Mouse (Mus musculus) small intestine, adult 10 weeks (tissue): ENCODE data around the gene Hmx2. TPM values are rescaled to one million over a fixed set of nuclear protein-coding genes. Genes with fewer than 3 reads are reported as not detected.

Experiments used
- polyA plus RNA-seq: library from polyadenylated mRNA; stranded (reverse); fragments of 350-450 nt; fragmentation: Illumina TruSeq; extraction: RNeasy Lipid Tissue Mini Kit (QIAGEN cat#74804); gene quantifications from one replicate; pipeline ENCODE4 v1.2.3, GENCODE M21; 2014; ENCODE audit warnings: low replicate concordance

Hmx2 gene
- polyA plus RNA-seq = 0.11 TPM

GRCm38 (mm10) chr7:131548473-131548872, at the start of gene Hmx2:
TSS of gene Hmx2 (plus strand) at chr7:131548773.

GRCm38 (mm10) chr7:131542115-131542871, 6.3 kb upstream of the Hmx2 start, which contains the start of gene Hmx3:
TSS of gene Hmx3 (plus strand) at chr7:131542867.

GRCm38 (mm10) chr7:131559986-131560696, 11.6 kb downstream of the Hmx2 start, which contains the start of gene Bub3:
TSS of gene Bub3 (plus strand) at chr7:131560222.

Other genes with a start within 250 kb of the Hmx2 start
- gene Cuzd1, start 226.5 kb upstream of the Hmx2 start, polyA plus RNA-seq = 18.7 TPM
- gene Fam24b, start 219.3 kb upstream of the Hmx2 start, polyA plus RNA-seq = not detected
- gene Fam24a, start 214.9 kb upstream of the Hmx2 start, polyA plus RNA-seq = not detected
- gene 2310057M21Rik, start 186.0 kb upstream of the Hmx2 start, polyA plus RNA-seq = 3.5 TPM
- gene Pstk, start 177.6 kb upstream of the Hmx2 start, polyA plus RNA-seq = 42.2 TPM
- 26.7 TPM for gene Ikzf5, start 138.3 kb upstream of the Hmx2 start, polyA plus RNA-seq
- 76.3 TPM for gene Acadsb, start 138.2 kb upstream of the Hmx2 start, polyA plus RNA-seq
- gene Hmx3, start 5.9 kb upstream of the Hmx2 start, polyA plus RNA-seq = not detected
- 14.4 TPM for gene Bub3, start 11.4 kb downstream of the Hmx2 start, polyA plus RNA-seq